Mouse (Mus musculus) cerebellum, adult 2 months (tissue): ENCODE results near the gene Dvl2.

Experiments used
- CTCF ChIP-seq: fragments of 200-500 bp; IDR thresholded peaks from 2 replicates; pipeline ENCODE4 v1.5.1; 2011; ENCODE audit warnings: low read depth, mild to moderate bottlenecking, control low read depth, low read length, moderate library complexity, borderline replicate concordance; ENCODE audit not compliant: insufficient read depth
- POLR2A ChIP-seq: fragments of 200-500 bp; IDR thresholded peaks from 2 replicates; pipeline ENCODE4 v1.6.1; 2011; ENCODE audit warnings: low read length, control low read depth, borderline replicate concordance; ENCODE audit not compliant: insufficient read depth

GRCm38 (mm10) chr11:69991711-69992110 lies 8.7 kb upstream of the Dvl2 start:
- no peak for TF ChIP-seq CTCF
- no peak for TF ChIP-seq POLR2A
